Mouse (Mus musculus): Measurements from ENCODE around the gene Shc2. TPM values are rescaled to one million over a fixed set of nuclear protein-coding genes. Genes with fewer than 3 reads are reported as not detected.

Shc2 gene
- total and polyA plus RNA-seq, 3 experiments = not detected

DNA sequence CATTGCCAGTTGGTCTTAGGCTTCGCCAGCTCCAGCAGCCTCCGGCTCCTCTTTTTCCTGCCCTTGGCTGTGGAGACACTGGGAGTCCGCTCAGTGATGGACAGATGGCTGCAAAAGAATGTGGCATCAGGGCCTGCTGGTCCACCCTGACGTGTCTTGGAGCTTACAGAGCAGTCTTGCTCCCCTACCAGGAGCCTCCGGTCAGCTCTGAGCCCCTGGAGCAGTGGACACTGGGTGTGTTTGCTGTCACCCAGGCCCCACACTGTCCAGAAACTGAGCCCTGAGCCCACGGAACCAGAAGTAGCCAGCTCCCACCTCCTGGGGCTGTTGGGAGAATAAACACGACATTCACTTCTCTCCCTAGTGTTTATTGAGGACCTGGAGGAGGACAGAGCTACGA is 51.5 kb downstream of the Shc2 start:
- peaks cover 3 to 15% of the 10 kb centered on the region in 2 experiments for H3K4me1 ChIP-seq (ENCODE audit: control insufficient read depth in 1 of 2, insufficient read depth in 2 of 2, low read length in 2 of 2)
- no peak overlapping the region for H3K27ac ChIP-seq (ENCODE audit: control insufficient read depth, low read depth, low read length)
- H3K9me3 ChIP-seq (replicated peaks; ENCODE audit: insufficient read depth, low read length) = no peaks in the 10 kb centered on the region
- no peak overlapping the region for H3K4me3 ChIP-seq (ENCODE audit: control insufficient read depth in 1 of 2, insufficient read depth in 1 of 2, low read depth in 2 of 2, low read length in 2 of 2)
- H3K27me3 ChIP-seq (ENCODE audit: control insufficient read depth in 1 of 2, insufficient read depth in 2 of 2, low read length in 2 of 2) = no peaks in the 10 kb centered on the region
- no peak for TF ChIP-seq POLR2AphosphoS5 (IDR thresholded peaks at IDR 0.05; ENCODE audit: borderline replicate concordance, low read depth, low read length)
- TF ChIP-seq USF1 (IDR thresholded peaks at IDR 0.05; ENCODE audit: low read depth, low read length) = no peak
- TF ChIP-seq SMC3 (IDR thresholded peaks at IDR 0.05; ENCODE audit: low read depth, low read length) = no peak
- TF ChIP-seq MAX (IDR thresholded peaks at IDR 0.05; ENCODE audit: low read length) = no peak
- no peak for TF ChIP-seq POLR2AphosphoS2 (IDR thresholded peaks at IDR 0.05; ENCODE audit: low read length)
- no peak for TF ChIP-seq MAZ (IDR thresholded peaks at IDR 0.05; ENCODE audit: low read depth, low read length)
- TF ChIP-seq POLR2A (IDR thresholded peaks at IDR 0.05; ENCODE audit: control insufficient read depth in 1 of 2, insufficient read depth in 1 of 2, low read depth in 1 of 2, low read length in 2 of 2, poor library complexity in 1 of 2) = no peak
- no peak for TF ChIP-seq KAT2A (conservative IDR thresholded peaks at IDR 0.05; ENCODE audit: low read depth, low read length)
- no peak for TF ChIP-seq TCF12 (IDR thresholded peaks at IDR 0.05; ENCODE audit: low read depth, low read length)
- TF ChIP-seq USF2 (IDR thresholded peaks at IDR 0.05; ENCODE audit: borderline replicate concordance in 1 of 2, insufficient read depth in 1 of 2, low read depth in 1 of 2, low read length in 2 of 2) = no peak
- no peak for TF ChIP-seq MXI1 (IDR thresholded peaks at IDR 0.05; ENCODE audit: low read depth, low read length)
- TF ChIP-seq MEF2A (IDR thresholded peaks at IDR 0.05; ENCODE audit: extremely low read depth, insufficient replicate concordance, low read depth, low read length, poor library complexity, severe bottlenecking) = no peak
- TF ChIP-seq BHLHE40 (IDR thresholded peaks at IDR 0.05; ENCODE audit: borderline replicate concordance, low read depth, low read length) = no peak
- TF ChIP-seq ELF1 (IDR thresholded peaks at IDR 0.05; ENCODE audit: low read depth, low read length) = no peak
- no peak for TF ChIP-seq TAL1 (IDR thresholded peaks at IDR 0.05; ENCODE audit: low read length)
- TF ChIP-seq JUND (IDR thresholded peaks at IDR 0.05; ENCODE audit: low read depth, low read length) = no peak
- TF ChIP-seq RAD21 (IDR thresholded peaks at IDR 0.05; ENCODE audit: low read depth, low read length) = no peak
- TF ChIP-seq ZNF384 (IDR thresholded peaks at IDR 0.05; ENCODE audit: low read depth, low read length) = no peak
- no peak for TF ChIP-seq E2F4 (IDR thresholded peaks at IDR 0.05; ENCODE audit: borderline replicate concordance, low read depth, low read length)
- TF ChIP-seq CHD1 (IDR thresholded peaks at IDR 0.05; ENCODE audit: low read depth, low read length) = no peak
- H3K9ac ChIP-seq (ENCODE audit: control insufficient read depth, low read depth, low read length, poor library complexity, severe bottlenecking) = no peak overlapping the region
- no peaks in the 10 kb centered on the region for H3K79me2 ChIP-seq (ENCODE audit: control insufficient read depth, insufficient read depth, low read length, poor library complexity)
- no peak for DNase-seq (ENCODE audit: low read depth, low spot score)
- H3K36me3 ChIP-seq (ENCODE audit: control insufficient read depth in 1 of 2, insufficient read depth in 2 of 2, low read length in 2 of 2) = peaks cover 0 to 5% of the 10 kb centered on the region in 2 experiments; a peak in 2 of 4 replicates

DNA sequence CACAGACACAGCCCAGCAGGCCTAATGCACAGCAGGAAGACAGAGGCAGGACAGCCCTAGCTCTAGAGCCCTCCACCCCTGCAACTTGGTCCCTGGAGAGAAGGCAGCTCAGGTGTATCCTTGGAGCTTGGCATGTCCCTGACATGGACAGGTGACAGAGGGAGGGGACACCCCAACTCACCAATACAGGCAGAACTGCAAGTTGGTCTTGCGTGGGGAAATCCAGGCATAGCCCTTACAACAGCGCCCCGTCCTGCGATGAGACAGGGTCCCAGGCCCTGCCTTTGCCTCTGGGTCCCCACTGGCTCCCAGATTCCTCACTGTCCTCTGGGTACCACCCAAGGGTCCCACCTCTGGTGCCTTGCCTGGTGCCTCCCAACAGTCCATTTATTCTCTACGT is 52.0 kb downstream of the Shc2 start:
- H3K4me1 ChIP-seq (ENCODE audit: control insufficient read depth in 1 of 2, insufficient read depth in 2 of 2, low read length in 2 of 2) = peaks cover 3 to 15% of the 10 kb centered on the region in 2 experiments
- DNase-seq (ENCODE audit: low read depth, low spot score) = no peak
- no peaks in the 10 kb centered on the region for H3K27me3 ChIP-seq (ENCODE audit: control insufficient read depth in 1 of 2, insufficient read depth in 2 of 2, low read length in 2 of 2)
- no peak overlapping the region for H3K27ac ChIP-seq (ENCODE audit: control insufficient read depth, low read depth, low read length)
- TF ChIP-seq MYB (IDR thresholded peaks at IDR 0.05; ENCODE audit: low read depth, low read length) (no peak), ZC3H11A (IDR thresholded peaks at IDR 0.05; ENCODE audit: low read depth, low read length) (no peak), E2F4 (IDR thresholded peaks at IDR 0.05; ENCODE audit: borderline replicate concordance, low read depth, low read length) (no peak), ZMIZ1 (IDR thresholded peaks at IDR 0.05; ENCODE audit: low read depth, low read length) (no peak), SIN3A (IDR thresholded peaks at IDR 0.05; ENCODE audit: low read length) (no peak)
- no peak overlapping the region for H3K9ac ChIP-seq (ENCODE audit: control insufficient read depth, low read depth, low read length, poor library complexity, severe bottlenecking)
- H3K9me3 ChIP-seq (replicated peaks; ENCODE audit: insufficient read depth, low read length) = no peaks in the 10 kb centered on the region
- peaks cover 0 to 5% of the 10 kb centered on the region in 2 experiments; a peak in 2 of 4 replicates for H3K36me3 ChIP-seq (ENCODE audit: control insufficient read depth in 1 of 2, insufficient read depth in 2 of 2, low read length in 2 of 2)
- no peak overlapping the region for H3K4me3 ChIP-seq (ENCODE audit: control insufficient read depth in 1 of 2, insufficient read depth in 1 of 2, low read depth in 2 of 2, low read length in 2 of 2)
- no peaks in the 10 kb centered on the region for H3K79me2 ChIP-seq (ENCODE audit: control insufficient read depth, insufficient read depth, low read length, poor library complexity)
